Mouse (Mus musculus) myocyte (in vitro differentiated cells): Measurements from ENCODE around the gene Tbc1d13. TPM values are rescaled to one million over a fixed set of nuclear protein-coding genes. Genes with fewer than 3 reads are reported as not detected.
"Not testable (repeated sequence)": the region's sequence is repeated elsewhere in the genome, so short reads cannot be mapped to it uniquely, and the experiment has no call there.

Experiments
- H3K27me3 ChIP-seq: one replicate; pipeline ENCODE4 v1.6.1; 2011; ENCODE audit not compliant: control insufficient read depth, insufficient read depth, insufficient read length
- H3K36me3 ChIP-seq: one replicate; pipeline ENCODE4 v1.6.1; 2011; ENCODE audit not compliant: control insufficient read depth, insufficient read depth
- H3K4me2 ChIP-seq: one replicate; pipeline ENCODE4 v1.6.1; 2011; ENCODE audit warnings: low read depth, control low read depth
- H3K4me3 ChIP-seq: one replicate; pipeline ENCODE4 v1.5.1; 2011; ENCODE audit warnings: mild to moderate bottlenecking, control low read depth, moderate library complexity
- H3K79me2 ChIP-seq: one replicate; pipeline ENCODE4 v1.6.1; 2011; ENCODE audit not compliant: control insufficient read depth, insufficient read depth
- H3ac ChIP-seq: one replicate; pipeline ENCODE4 v1.6.1; 2011; ENCODE audit not compliant: control insufficient read depth, insufficient read length
- CEBPB ChIP-seq: IDR thresholded peaks from 2 replicates; pipeline ENCODE4 v1.6.1; 2011; ENCODE audit warnings: mild to moderate bottlenecking, moderate library complexity; ENCODE audit not compliant: poor library complexity, insufficient read depth, severe bottlenecking
- E2F4 ChIP-seq: IDR thresholded peaks from one replicate; pipeline ENCODE4 v1.6.1; 2011; ENCODE audit warnings: mild to moderate bottlenecking, control low read depth, moderate library complexity; ENCODE audit not compliant: insufficient read depth
- MAX ChIP-seq: IDR thresholded peaks from one replicate; pipeline ENCODE4 v1.6.1; 2011; ENCODE audit warnings: low read depth, mild to moderate bottlenecking, control low read depth
- MYOD1 ChIP-seq, 3 experiments: IDR thresholded peaks; one replicate each; pipeline ENCODE4 v1.6.1; 2011; ENCODE audit warnings: control low read depth in 2 of 3, low read depth in 2 of 3, mild to moderate bottlenecking in 2 of 3, moderate library complexity in 1 of 3; ENCODE audit not compliant: insufficient read length in 2 of 3, control insufficient read depth in 1 of 3
- MYOG ChIP-seq, 3 experiments: IDR thresholded peaks; one replicate each; pipeline ENCODE4 v1.6.1; 2011; ENCODE audit warnings: control low read depth in 2 of 3, low read depth in 2 of 3, mild to moderate bottlenecking in 2 of 3; ENCODE audit not compliant: insufficient read length in 2 of 3, control insufficient read depth in 1 of 3, insufficient read depth in 1 of 3
- POLR2A ChIP-seq: IDR thresholded peaks from one replicate; pipeline ENCODE4 v1.6.1; 2011; ENCODE audit warnings: low read depth, mild to moderate bottlenecking, control low read depth, moderate library complexity; ENCODE audit not compliant: insufficient read length
- POLR2AphosphoS2 ChIP-seq: IDR thresholded peaks from one replicate; pipeline ENCODE4 v1.6.1; 2011; ENCODE audit warnings: low read depth, control low read depth; ENCODE audit not compliant: insufficient read length
- REST ChIP-seq: IDR thresholded peaks from one replicate; pipeline ENCODE4 v1.6.1; 2011; ENCODE audit warnings: mild to moderate bottlenecking, control low read depth, moderate library complexity; ENCODE audit not compliant: insufficient read depth, insufficient read length
- SRF ChIP-seq: IDR thresholded peaks from one replicate; pipeline ENCODE4 v1.6.1; 2011; ENCODE audit warnings: low read depth; ENCODE audit not compliant: control insufficient read depth, insufficient read length
- TCF12 ChIP-seq: IDR thresholded peaks from one replicate; pipeline ENCODE4 v1.6.1; 2011; ENCODE audit warnings: mild to moderate bottlenecking, control low read depth; ENCODE audit not compliant: poor library complexity, insufficient read depth, severe bottlenecking
- TCF3 ChIP-seq: IDR thresholded peaks from one replicate; pipeline ENCODE4 v1.6.1; 2011; ENCODE audit warnings: low read depth, control low read depth; ENCODE audit not compliant: insufficient read length
- USF1 ChIP-seq: IDR thresholded peaks from one replicate; pipeline ENCODE4 v1.6.1; 2011; ENCODE audit warnings: low read depth, mild to moderate bottlenecking, control low read depth, moderate library complexity
- polyA plus RNA-seq: library from polyadenylated mRNA; unstranded; fragments of >200 nt; fragmentation: generic; extraction: Trizol; gene quantifications from one replicate; pipeline ENCODE4 v1.2.1, GENCODE M21; 2012; ENCODE audit warnings: missing spikeins

Tbc1d13 gene
- polyA plus RNA-seq, 1 experiment, result 25.8 TPM

- no peaks in the 10 kb centered on the region for H3K36me3 ChIP-seq
- TF ChIP-seq REST, result no peak
- TF ChIP-seq TCF12, result no peak
- no peak for TF ChIP-seq MYOG (IDR thresholded peaks at IDR 0.05; ENCODE audit: control insufficient read depth in 1 of 3, insufficient read depth in 1 of 3, insufficient read length in 2 of 3, low read depth in 2 of 3)
- TF ChIP-seq MYOD1 (IDR thresholded peaks at IDR 0.05; ENCODE audit: control insufficient read depth in 1 of 3, insufficient read length in 2 of 3, low read depth in 2 of 3), result no peak
- no peak for TF ChIP-seq SRF
- TF ChIP-seq POLR2AphosphoS2, result no peak
- TF ChIP-seq E2F4, result no peak
- TF ChIP-seq MAX, result no peak
- TF ChIP-seq USF1, result no peak
- TF ChIP-seq POLR2A, result no peak
- TF ChIP-seq TCF3, result no peak
- TF ChIP-seq CEBPB, result no peak
Measured at GRCm38 (mm10) chr2:30151840-30152239, 18.3 kb downstream of the Tbc1d13 start.

GRCm38 (mm10) chr2:30152616-30153015 is 19.1 kb downstream of the Tbc1d13 start:
- no peaks in the 10 kb centered on the region for H3K36me3 ChIP-seq
- no peak overlapping the region for H3K4me3 ChIP-seq
- no peaks in the 10 kb centered on the region for H3K79me2 ChIP-seq
- no peak overlapping the region for H3K4me2 ChIP-seq
- no peaks in the 10 kb centered on the region for H3K27me3 ChIP-seq
- no peak for TF ChIP-seq USF1
- no peak overlapping the region for H3ac ChIP-seq

More at GRCm38 (mm10) chr2:30151840-30152239, 18.3 kb downstream of the Tbc1d13 start:
- Histone ChIP-seq H3K79me2 (no peaks in the 10 kb centered on the region), H3K27me3 (no peaks in the 10 kb centered on the region), H3ac (no peak overlapping the region), H3K4me3 (no peak overlapping the region), H3K4me2 (no peak overlapping the region)

- not testable (repeated sequence) for H3K4me3 ChIP-seq, H3K4me2 ChIP-seq, H3K27me3 ChIP-seq, H3K79me2 ChIP-seq, H3K36me3 ChIP-seq, H3ac ChIP-seq
Measured at GRCm38 (mm10) chr2:30159871-30160270, 26.3 kb downstream of the Tbc1d13 start.

GRCm38 (mm10) chr2:30161809-30162208 is 28.3 kb downstream of the Tbc1d13 start:
- Histone ChIP-seq H3K79me2 (no peaks in the 10 kb centered on the region), H3K36me3 (no peaks in the 10 kb centered on the region), H3K27me3 (no peaks in the 10 kb centered on the region), H3K4me3 (no peak overlapping the region), H3K4me2 (no peak overlapping the region), H3ac (no peak overlapping the region)
- TF ChIP-seq CEBPB, result no peak
- no peak for TF ChIP-seq TCF3
- no peak for TF ChIP-seq USF1
- no peak for TF ChIP-seq TCF12
- no peak for TF ChIP-seq MYOG (IDR thresholded peaks at IDR 0.05; ENCODE audit: control insufficient read depth in 1 of 3, insufficient read depth in 1 of 3, insufficient read length in 2 of 3, low read depth in 2 of 3)
- TF ChIP-seq POLR2AphosphoS2, result no peak
- no peak for TF ChIP-seq MAX
- TF ChIP-seq POLR2A, result no peak
- TF ChIP-seq MYOD1 (IDR thresholded peaks at IDR 0.05; ENCODE audit: control insufficient read depth in 1 of 3, insufficient read length in 2 of 3, low read depth in 2 of 3), result no peak
- TF ChIP-seq REST, result no peak
- no peak for TF ChIP-seq E2F4
- TF ChIP-seq SRF, result no peak

- Histone ChIP-seq H3K36me3 (no peaks in the 10 kb centered on the region), H3K27me3 (no peaks in the 10 kb centered on the region), H3ac (no peak overlapping the region), H3K79me2 (no peaks in the 10 kb centered on the region), H3K4me3 (no peak overlapping the region), H3K4me2 (no peak overlapping the region)
- TF ChIP-seq MAX (no peak), E2F4 (no peak), CEBPB (no peak), TCF3 (no peak), TCF12 (no peak), MYOD1 (IDR thresholded peaks at IDR 0.05; ENCODE audit: control insufficient read depth in 1 of 3, insufficient read length in 2 of 3, low read depth in 2 of 3) (no peak), POLR2AphosphoS2 (no peak), MYOG (IDR thresholded peaks at IDR 0.05; ENCODE audit: control insufficient read depth in 1 of 3, insufficient read depth in 1 of 3, insufficient read length in 2 of 3, low read depth in 2 of 3) (no peak), SRF (no peak), REST (no peak), USF1 (no peak), POLR2A (no peak)
Measured at GRCm38 (mm10) chr2:30164340-30164932, 30.9 kb downstream of the Tbc1d13 start.

GRCm38 (mm10) chr2:30166677-30167076 is 33.1 kb downstream of the Tbc1d13 start:
- no peak overlapping the region for H3K4me3 ChIP-seq
- no peaks in the 10 kb centered on the region for H3K79me2 ChIP-seq
- H3K4me2 ChIP-seq, result no peak overlapping the region
- H3ac ChIP-seq, result no peak overlapping the region
- TF ChIP-seq USF1 (no peak), MAX (no peak), REST (no peak), TCF12 (no peak), POLR2AphosphoS2 (no peak), MYOD1 (IDR thresholded peaks at IDR 0.05; ENCODE audit: control insufficient read depth in 1 of 3, insufficient read length in 2 of 3, low read depth in 2 of 3) (no peak), SRF (no peak), POLR2A (no peak), MYOG (IDR thresholded peaks at IDR 0.05; ENCODE audit: control insufficient read depth in 1 of 3, insufficient read depth in 1 of 3, insufficient read length in 2 of 3, low read depth in 2 of 3) (no peak)
- no peaks in the 10 kb centered on the region for H3K27me3 ChIP-seq
- no peaks in the 10 kb centered on the region for H3K36me3 ChIP-seq
